Mouse (Mus musculus) induced T-regulatory cell, adult 2 months (primary cell): ENCODE measurements around the gene Snx29.

ENCODE experiments used
- DNase-seq: peaks from one replicate; pipeline ENCODE4 v3.0.0-alpha.2; 2012; ENCODE audit warnings: low read depth

Gene Snx29

GRCm38 (mm10) chr16:11731014-11731535, 408.4 kb downstream of the Snx29 start:
- no peak for DNase-seq

GRCm38 (mm10) chr16:11738341-11738740, 415.6 kb downstream of the Snx29 start:
- no peak for DNase-seq

GRCm38 (mm10) chr16:11741951-11742350, 419.2 kb downstream of the Snx29 start:
- DNase-seq = no peak

GRCm38 (mm10) chr16:11742351-11742750, 419.6 kb downstream of the Snx29 start:
- no peak for DNase-seq

GRCm38 (mm10) chr16:11743013-11743412, 420.3 kb downstream of the Snx29 start:
- no peak for DNase-seq

- DNase-seq = no peak
Observed at GRCm38 (mm10) chr16:11743724-11744123, 421.0 kb downstream of the Snx29 start.

GRCm38 (mm10) chr16:11746036-11746435, 423.3 kb downstream of the Snx29 start:
- DNase-seq = no peak

- no peak for DNase-seq
Observed at GRCm38 (mm10) chr16:11747867-11748266, 425.2 kb downstream of the Snx29 start.

GRCm38 (mm10) chr16:11749111-11749510, 426.4 kb downstream of the Snx29 start:
- DNase-seq = no peak

- DNase-seq = no peak
Observed at GRCm38 (mm10) chr16:11750605-11751004, 427.9 kb downstream of the Snx29 start.

GRCm38 (mm10) chr16:11752557-11752956, 429.8 kb downstream of the Snx29 start:
- no peak for DNase-seq

- DNase-seq = no peak
Observed at GRCm38 (mm10) chr16:11753466-11753865, 430.8 kb downstream of the Snx29 start.

- DNase-seq = no peak
Observed at GRCm38 (mm10) chr16:11754136-11754535, 431.4 kb downstream of the Snx29 start.

GRCm38 (mm10) chr16:11755281-11756066, 432.8 kb downstream of the Snx29 start:
- no peak for DNase-seq

- DNase-seq = no peak
Observed at GRCm38 (mm10) chr16:11756598-11757245, 434.0 kb downstream of the Snx29 start.

- DNase-seq = no peak
Observed at GRCm38 (mm10) chr16:11757471-11757870, 434.8 kb downstream of the Snx29 start.

GRCm38 (mm10) chr16:11757951-11758350, 435.2 kb downstream of the Snx29 start:
- no peak for DNase-seq

GRCm38 (mm10) chr16:11772318-11772717, 449.6 kb downstream of the Snx29 start:
- no peak for DNase-seq

- no peak for DNase-seq
Observed at GRCm38 (mm10) chr16:11774321-11774720, 451.6 kb downstream of the Snx29 start.

- DNase-seq = no peak
Observed at GRCm38 (mm10) chr16:11776528-11776927, 453.8 kb downstream of the Snx29 start.

- DNase-seq = no peak
Observed at GRCm38 (mm10) chr16:11778191-11778590, 455.5 kb downstream of the Snx29 start.

GRCm38 (mm10) chr16:11778715-11779460, 456.2 kb downstream of the Snx29 start:
- DNase-seq = no peak

GRCm38 (mm10) chr16:11782082-11782481, 459.4 kb downstream of the Snx29 start:
- DNase-seq = no peak
